Mouse (Mus musculus) stomach, embryonic 14.5 days (tissue): ENCODE measurements around the gene Stn1. TPM values are rescaled to one million over a fixed set of nuclear protein-coding genes. Genes with fewer than 3 reads are reported as not detected.
A peak's percentile ranks its signal among the peaks of the same experiment; 100 is the strongest.

Experiments
- ATAC-seq: fragments of 200-750 bp; cut with Nextera tagmentation; 2 replicates; pipeline ENCODE4 v1.8.0; 2017; ENCODE audit warnings: low read depth, moderate TSS enrichment; ENCODE audit not compliant: insufficient number of reproducible peaks, insufficient read depth, low FRiP score
- H3K27ac ChIP-seq: fragments of 300-500 bp; sonication (generic); 2 replicates; pipeline ENCODE4 v1.5.1; 2014; ENCODE audit warnings: mild to moderate bottlenecking, low read length, moderate library complexity, mixed read lengths
- H3K27me3 ChIP-seq: fragments of 300-500 bp; sonication (generic); 2 replicates; pipeline ENCODE4 v1.6.1; 2014; ENCODE audit warnings: low read length, control low read depth, mixed read lengths; ENCODE audit not compliant: control insufficient read depth, insufficient read depth
- H3K36me3 ChIP-seq: fragments of 300-500 bp; sonication (generic); 2 replicates; pipeline ENCODE4 v1.6.1; 2014; ENCODE audit warnings: mild to moderate bottlenecking, control low read depth, low read length, moderate library complexity, mixed read lengths; ENCODE audit not compliant: control insufficient read depth, insufficient read depth
- H3K4me1 ChIP-seq: fragments of 300-500 bp; sonication (generic); 2 replicates; pipeline ENCODE4 v1.6.1; 2014; ENCODE audit warnings: low read length, control low read depth, mixed read lengths; ENCODE audit not compliant: control insufficient read depth, insufficient read depth
- H3K4me2 ChIP-seq: fragments of 300-500 bp; sonication (generic); replicated peaks from 2 replicates; pipeline ENCODE4 v1.6.1; 2014; ENCODE audit warnings: low read depth, low read length, control low read depth
- H3K4me3 ChIP-seq: fragments of 300-500 bp; sonication (generic); 2 replicates; pipeline ENCODE4 v1.5.1; 2014; ENCODE audit warnings: low read depth, low read length, control low read depth
- H3K9ac ChIP-seq: fragments of 300-500 bp; sonication (generic); replicated peaks from 2 replicates; pipeline ENCODE4 v1.6.1; 2014; ENCODE audit warnings: low read depth, mild to moderate bottlenecking, control low read depth, low read length, moderate library complexity, mixed read lengths
- H3K9me3 ChIP-seq: fragments of 300-500 bp; sonication (generic); 2 replicates; pipeline ENCODE4 v1.6.1; 2016; ENCODE audit warnings: low read depth, low read length, control low read depth; ENCODE audit not compliant: control insufficient read depth
- WGBS: fragments of 180-500 bp; shearing (Covaris S2); extraction: QIAGEN DNeasy Blood & Tissue Kit; methylation state at CpG from one replicate; pipeline ENCODE4 v1.1.7; 2014; 5-methylcytosine and 5-hydroxymethylcytosine counted together
- polyA plus RNA-seq: library from polyadenylated mRNA; unstranded; fragments of >200 nt; fragmentation: Nextera tagmentation; extraction: Ambion mirVana; gene quantifications from 2 replicates; pipeline ENCODE4 v1.2.1, GENCODE M21; 2014

The Stn1 gene
- polyA plus RNA-seq, 1 experiment from 2014 or later: 68.4 TPM

GRCm38 (mm10) chr19:47471808-47472207, 65.5 kb downstream of the Stn1 start:
- 79% methylated on average over 4 of the region's 4 CpGs for WGBS
- Histone ChIP-seq H3K36me3 (no peaks in the 10 kb centered on the region), H3K4me1 (no peaks in the 10 kb centered on the region), H3K9me3 (no peaks in the 10 kb centered on the region), H3K4me2 (no peak overlapping the region), H3K27ac (no peak overlapping the region), H3K4me3 (no peak overlapping the region), H3K9ac (no peak overlapping the region), H3K27me3 (no peaks in the 10 kb centered on the region)
- no peak for ATAC-seq

GRCm38 (mm10) chr19:47468750-47469149, 68.6 kb downstream of the Stn1 start:
- Histone ChIP-seq H3K36me3 (no peaks in the 10 kb centered on the region), H3K9me3 (no peaks in the 10 kb centered on the region), H3K27me3 (no peaks in the 10 kb centered on the region), H3K9ac (no peak overlapping the region), H3K27ac (no peak overlapping the region), H3K4me2 (no peak overlapping the region), H3K4me1 (peaks cover 2% of the 10 kb centered on the region; the same call in 1 of the 2 replicates), H3K4me3 (no peak overlapping the region)
- WGBS: 72% methylated on average over 3 of the region's 3 CpGs
- ATAC-seq: no peak

GRCm38 (mm10) chr19:47466775-47467174, 70.5 kb downstream of the Stn1 start:
- Histone ChIP-seq H3K4me1 (peaks cover 11% of the 10 kb centered on the region), H3K4me3 (no peak overlapping the region), H3K4me2 (no peak overlapping the region), H3K36me3 (no peaks in the 10 kb centered on the region), H3K9me3 (0 out of 2 replicates have a peak, but pooled peaks cover under 1% of the 10 kb centered on the region), H3K9ac (no peak overlapping the region), H3K27ac (no peak overlapping the region), H3K27me3 (no peaks in the 10 kb centered on the region)
- 73% methylated on average over 8 of the region's 8 CpGs for WGBS
- ATAC-seq: no peak

- H3K27ac ChIP-seq: no peak overlapping the region
- H3K4me1 ChIP-seq: peaks cover 22% of the 10 kb centered on the region
- no peak overlapping the region for H3K4me3 ChIP-seq
- no peak for ATAC-seq
- 57% methylated on average over 9 of the region's 9 CpGs for WGBS
- no peak overlapping the region for H3K9ac ChIP-seq
- H3K4me2 ChIP-seq: no peak overlapping the region
- no peaks in the 10 kb centered on the region for H3K36me3 ChIP-seq
- H3K9me3 ChIP-seq: 0 out of 2 replicates have a peak, but pooled peaks cover 3% of the 10 kb centered on the region
- H3K27me3 ChIP-seq: no peaks in the 10 kb centered on the region
Measured at GRCm38 (mm10) chr19:47465467-47465866, 71.8 kb downstream of the Stn1 start.

- Histone ChIP-seq H3K9ac (peak within 1 kb of the TSS; percentile 80), H3K4me3 (peak within 1 kb of the TSS; percentile 82), H3K36me3 (no peaks in the 10 kb centered on the region), H3K9me3 (0 out of 2 replicates have a peak, but pooled peaks cover 3% of the 10 kb centered on the region), H3K27ac (peak within 1 kb of the TSS; percentile 85), H3K4me1 (peaks cover 30% of the 10 kb centered on the region), H3K27me3 (no peaks in the 10 kb centered on the region), H3K4me2 (peak within 1 kb of the TSS; percentile 87)
- 2% methylated on average over 56 of the region's 70 CpGs for WGBS
- ATAC-seq: peak; percentile 92
Measured at GRCm38 (mm10) chr19:47464304-47465241, 72.7 kb downstream of the Stn1 start, which contains the start of gene Sh3pxd2a. Sh3pxd2a (minus strand) TSS chr19:47464401.

- WGBS: under 1% methylated on average over 46 of the region's 46 CpGs
- H3K9ac ChIP-seq: peak overlapping the region; percentile 80
Measured at GRCm38 (mm10) chr19:47463636-47464303, 73.5 kb downstream of the Stn1 start.

GRCm38 (mm10) chr19:47463206-47463605, 74.1 kb downstream of the Stn1 start:
- H3K27me3 ChIP-seq: no peaks in the 10 kb centered on the region
- peak overlapping the region; percentile 82 for H3K4me3 ChIP-seq
- ATAC-seq: no peak
- 0 out of 2 replicates have a peak, but pooled peaks cover 3% of the 10 kb centered on the region for H3K9me3 ChIP-seq
- WGBS: 1% methylated on average over 13 of the region's 13 CpGs
- peak overlapping the region; percentile 87 for H3K4me2 ChIP-seq
- H3K27ac ChIP-seq: no peak overlapping the region
- peak overlapping the region; percentile 80 for H3K9ac ChIP-seq
- H3K36me3 ChIP-seq: no peaks in the 10 kb centered on the region
- peaks cover 37% of the 10 kb centered on the region for H3K4me1 ChIP-seq

More at GRCm38 (mm10) chr19:47463636-47464303, 73.5 kb downstream of the Stn1 start:
- H3K4me2 ChIP-seq: peak overlapping the region; percentile 87
- ATAC-seq: peak; percentile 50
- peaks cover 32% of the 10 kb centered on the region for H3K4me1 ChIP-seq
- peak overlapping the region; percentile 85 for H3K27ac ChIP-seq
- H3K36me3 ChIP-seq: no peaks in the 10 kb centered on the region
- 0 out of 2 replicates have a peak, but pooled peaks cover 3% of the 10 kb centered on the region for H3K9me3 ChIP-seq
- no peaks in the 10 kb centered on the region for H3K27me3 ChIP-seq
- peak overlapping the region; percentile 82 for H3K4me3 ChIP-seq

GRCm38 (mm10) chr19:47462725-47463124, 74.6 kb downstream of the Stn1 start:
- peak overlapping the region; percentile 80; the same call in 1 of the 2 replicates for H3K9ac ChIP-seq
- no peak for ATAC-seq
- 0 out of 2 replicates have a peak, but pooled peaks cover 3% of the 10 kb centered on the region for H3K9me3 ChIP-seq
- no peaks in the 10 kb centered on the region for H3K36me3 ChIP-seq
- H3K4me2 ChIP-seq: peak overlapping the region; percentile 87
- 25% methylated on average over 6 of the region's 6 CpGs for WGBS
- H3K27ac ChIP-seq: no peak overlapping the region
- H3K27me3 ChIP-seq: no peaks in the 10 kb centered on the region
- H3K4me3 ChIP-seq: peak overlapping the region; percentile 82
- peaks cover 41% of the 10 kb centered on the region for H3K4me1 ChIP-seq
